Mouse (Mus musculus) hindbrain, embryonic 16.5 days (tissue): ENCODE results near the gene Cwc22. TPM values are rescaled to one million over a fixed set of nuclear protein-coding genes. Genes with fewer than 3 reads are reported as not detected.

Experiments used
- polyA plus RNA-seq: library from polyadenylated mRNA; unstranded; fragments of >200 nt; fragmentation: Nextera tagmentation; extraction: Ambion mirVana; gene quantifications from 2 replicates; pipeline ENCODE4 v1.2.1, GENCODE M21; 2015

The Cwc22 gene
- polyA plus RNA-seq, 1 experiment from 2014 or later: 18.7 TPM

Other genes with a start within 250 kb of the Cwc22 start
- 17.4 and 18.1 TPM in 2 replicates for gene Zfp385b, start 126.7 kb downstream of the Cwc22 start, polyA plus RNA-seq